Mouse (Mus musculus): ENCODE data around the gene Txnrd2. TPM values are rescaled to one million over a fixed set of nuclear protein-coding genes. Genes with fewer than 3 reads are reported as not detected.

Txnrd2 gene
- total RNA-seq, 2 experiments from 2014 or later, result 16.0 to 16.9 TPM

- DNase-seq, result no peak
Observed at GRCm38 (mm10) chr16:18393595-18393994, 32.6 kb upstream of the Txnrd2 start.

GRCm38 (mm10) chr16:18394056-18394455 lies 32.1 kb upstream of the Txnrd2 start:
- no peak for DNase-seq

- DNase-seq, result no peak
Observed at GRCm38 (mm10) chr16:18394777-18395619, 31.2 kb upstream of the Txnrd2 start.

- DNase-seq, result no peak
Observed at GRCm38 (mm10) chr16:18395620-18396036, 30.6 kb upstream of the Txnrd2 start.

- DNase-seq, result peak; percentile 80
Observed at GRCm38 (mm10) chr16:18396201-18396600, 30.0 kb upstream of the Txnrd2 start.

- no peak for DNase-seq
Observed at GRCm38 (mm10) chr16:18396791-18397621, 29.2 kb upstream of the Txnrd2 start.

- DNase-seq, result no peak
Observed at GRCm38 (mm10) chr16:18400028-18400427, 26.2 kb upstream of the Txnrd2 start.

- no peak for DNase-seq
Observed at GRCm38 (mm10) chr16:18400472-18401216, 25.5 kb upstream of the Txnrd2 start.

GRCm38 (mm10) chr16:18403285-18403684 lies 22.9 kb upstream of the Txnrd2 start:
- DNase-seq, result no peak

- no peak for DNase-seq
Observed at GRCm38 (mm10) chr16:18405091-18405854, 20.9 kb upstream of the Txnrd2 start.

GRCm38 (mm10) chr16:18405876-18406275 lies 20.3 kb upstream of the Txnrd2 start:
- no peak for DNase-seq

- peak; percentile 52 for DNase-seq
Observed at GRCm38 (mm10) chr16:18406293-18406692, 19.9 kb upstream of the Txnrd2 start.

GRCm38 (mm10) chr16:18407912-18408311 lies 18.3 kb upstream of the Txnrd2 start:
- DNase-seq, result no peak

- DNase-seq, result no peak
Observed at GRCm38 (mm10) chr16:18409776-18410175, 16.4 kb upstream of the Txnrd2 start.

- DNase-seq, result no peak
Observed at GRCm38 (mm10) chr16:18410418-18410817, 15.8 kb upstream of the Txnrd2 start.

- DNase-seq, result no peak
Observed at GRCm38 (mm10) chr16:18411026-18411649, 15.0 kb upstream of the Txnrd2 start.

- peak; percentile 80 for DNase-seq
Observed at GRCm38 (mm10) chr16:18411802-18412476, 14.2 kb upstream of the Txnrd2 start.

GRCm38 (mm10) chr16:18413032-18413816 lies 13.0 kb upstream of the Txnrd2 start:
- DNase-seq, result no peak

- peak; percentile 59 for DNase-seq
Observed at GRCm38 (mm10) chr16:18416094-18416761, 10.0 kb upstream of the Txnrd2 start.

Data from gastrocnemius, postnatal 25 days (tissue).